Mouse (Mus musculus) heart, embryonic 11.5 days (tissue): ENCODE measurements around the gene Slc2a3. TPM values are rescaled to one million over a fixed set of nuclear protein-coding genes. Genes with fewer than 3 reads are reported as not detected.

Experiments used
- ATAC-seq: fragments of 200-750 bp; cut with Nextera tagmentation; replicated peaks from 2 replicates; pipeline ENCODE4 v1.8.0; 2017; ENCODE audit warnings: moderate library complexity; ENCODE audit not compliant: insufficient number of reproducible peaks, low FRiP score, low TSS enrichment
- H3K27ac ChIP-seq: fragments of 300-500 bp; sonication (generic); 2 replicates; pipeline ENCODE4 v1.5.1; 2014; ENCODE audit warnings: mild to moderate bottlenecking, low read depth, low read length
- H3K27me3 ChIP-seq: fragments of 300-500 bp; sonication (generic); 2 replicates; pipeline ENCODE4 v1.6.1; 2014; ENCODE audit warnings: mild to moderate bottlenecking, low read length, mixed read lengths; ENCODE audit not compliant: control insufficient read depth, insufficient read depth
- H3K36me3 ChIP-seq: fragments of 300-500 bp; sonication (generic); 2 replicates; pipeline ENCODE4 v1.6.1; 2014; ENCODE audit warnings: mild to moderate bottlenecking, low read length, moderate library complexity, mixed read lengths; ENCODE audit not compliant: control insufficient read depth, insufficient read depth
- H3K4me1 ChIP-seq: fragments of 300-500 bp; sonication (generic); 2 replicates; pipeline ENCODE4 v1.6.1; 2014; ENCODE audit warnings: low read length; ENCODE audit not compliant: control insufficient read depth, insufficient read depth
- H3K4me2 ChIP-seq: fragments of 300-500 bp; sonication (generic); 2 replicates; pipeline ENCODE4 v1.6.1; 2014; ENCODE audit warnings: mild to moderate bottlenecking, moderate library complexity
- H3K4me3 ChIP-seq: fragments of 300-500 bp; sonication (generic); 2 replicates; pipeline ENCODE4 v1.5.1; 2014; ENCODE audit warnings: low read depth, low read length
- H3K9ac ChIP-seq: fragments of 300-500 bp; sonication (generic); 2 replicates; pipeline ENCODE4 v1.6.1; 2014; ENCODE audit warnings: mild to moderate bottlenecking, low read depth, low read length, moderate library complexity
- H3K9me3 ChIP-seq: fragments of 300-500 bp; sonication (generic); replicated peaks from 2 replicates; pipeline ENCODE4 v1.6.1; 2016; ENCODE audit warnings: low read length; ENCODE audit not compliant: control insufficient read depth
- WGBS: fragments of 180-500 bp; shearing (Covaris S2); extraction: QIAGEN DNeasy Blood & Tissue Kit; methylation state at CpG from one replicate; pipeline ENCODE4 v1.1.7; 2014; ENCODE audit not compliant: insufficient replicate concordance; 5-methylcytosine and 5-hydroxymethylcytosine counted together
- polyA plus RNA-seq: library from polyadenylated mRNA; unstranded; fragments of >200 nt; fragmentation: Nextera tagmentation; extraction: Ambion mirVana; gene quantifications from 2 replicates; pipeline ENCODE4 v1.2.1, GENCODE M21; 2014

Slc2a3 gene
- 27.5 and 33.2 TPM in 2 replicates for polyA plus RNA-seq

- Histone ChIP-seq H3K4me2 (peak within 1 kb of the TSS; percentile 100), H3K27ac (peak within 1 kb of the TSS; percentile 70; the same call in 1 of the 2 replicates), H3K9ac (peak within 1 kb of the TSS; percentile 80), H3K27me3 (no peaks in the 10 kb centered on the region), H3K36me3 (no peaks in the 10 kb centered on the region), H3K4me1 (peaks cover 4% of the 10 kb centered on the region; the same call in 1 of the 2 replicates), H3K9me3 (no peaks in the 10 kb centered on the region), H3K4me3 (peak within 1 kb of the TSS; percentile 64)
- under 1% methylated on average over 46 of the region's 46 CpGs for WGBS
- peak; percentile 76 for ATAC-seq
Measured at GRCm38 (mm10) chr6:122801301-122801800, at the start of gene Slc2a3. TSS of gene Slc2a3 (minus strand) at chr6:122801640.

DNA sequence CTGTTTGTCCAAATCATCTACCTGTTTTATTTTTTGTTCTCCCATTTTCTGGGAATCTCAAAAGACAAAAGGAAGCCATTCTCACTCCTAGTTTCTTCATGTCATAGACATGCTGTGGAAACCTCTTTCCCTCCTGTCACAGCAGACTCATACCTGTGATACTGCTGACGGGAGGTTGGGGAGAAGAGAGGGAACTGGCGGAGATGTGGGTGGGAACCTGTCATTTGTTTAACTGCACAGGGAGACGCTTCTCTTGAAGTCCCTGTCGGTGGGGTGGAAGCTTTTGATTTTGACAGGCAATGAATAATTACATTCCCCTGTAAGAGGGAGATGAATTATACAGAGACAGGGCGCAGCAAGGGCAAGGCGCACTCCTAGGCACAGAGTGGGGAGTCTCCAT lies 42.3 kb upstream of the Slc2a3 start:
- H3K4me1 ChIP-seq = no peaks in the 10 kb centered on the region
- H3K36me3 ChIP-seq = peaks cover 15% of the 10 kb centered on the region
- ATAC-seq = no peak
- WGBS = 84% methylated on average over 6 of the region's 6 CpGs
- H3K9ac ChIP-seq = no peak overlapping the region
- no peak overlapping the region for H3K4me3 ChIP-seq
- no peaks in the 10 kb centered on the region for H3K27me3 ChIP-seq
- H3K4me2 ChIP-seq = no peak overlapping the region
- H3K9me3 ChIP-seq = no peaks in the 10 kb centered on the region
- no peak overlapping the region for H3K27ac ChIP-seq

DNA sequence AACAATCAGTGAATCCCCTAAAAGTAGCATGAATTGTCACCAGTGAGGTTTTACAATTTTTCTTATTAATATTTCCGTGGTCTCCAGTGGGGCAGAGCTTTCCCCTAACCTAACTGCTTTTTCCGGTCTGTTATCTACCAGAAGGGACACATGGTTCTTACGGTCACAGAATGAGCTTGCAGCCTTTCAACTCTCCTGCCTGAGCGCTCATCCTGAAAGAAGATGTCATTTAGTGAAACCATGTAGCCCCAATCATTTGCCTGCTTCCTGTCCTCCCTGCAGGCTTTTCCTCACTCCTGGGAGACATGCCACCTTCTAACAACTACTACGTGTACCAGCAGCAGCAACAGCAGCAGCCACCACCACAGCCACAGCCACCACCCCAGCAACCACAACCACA lies 36.1 kb upstream of the Slc2a3 start:
- ATAC-seq = no peak
- peaks cover 38% of the 10 kb centered on the region for H3K36me3 ChIP-seq
- 91% methylated on average over 5 of the region's 5 CpGs for WGBS

DNA sequence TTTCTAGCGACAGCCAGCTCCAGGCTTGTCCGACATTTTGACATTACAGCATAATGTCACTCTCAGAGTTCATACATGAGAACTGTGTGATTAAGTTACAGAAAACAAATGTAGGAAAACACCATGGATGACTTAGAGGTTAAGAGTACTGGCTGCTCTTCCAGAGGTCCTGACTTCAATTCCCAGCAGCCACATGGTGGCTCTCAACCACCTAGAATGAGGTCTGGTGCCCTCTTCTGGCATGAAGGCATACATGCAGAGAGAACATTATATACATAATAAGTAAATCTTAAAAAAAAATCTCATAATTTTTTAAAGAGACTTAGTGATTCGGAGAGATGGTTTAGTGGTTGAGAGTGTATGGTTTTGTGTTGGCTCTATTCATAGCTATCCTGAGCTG lies 35.5 kb upstream of the Slc2a3 start:
- Histone ChIP-seq H3K4me3 (no peak overlapping the region), H3K9ac (no peak overlapping the region), H3K27ac (no peak overlapping the region), H3K4me2 (no peak overlapping the region), H3K4me1 (no peaks in the 10 kb centered on the region), H3K9me3 (peaks cover 4% of the 10 kb centered on the region; the same call in 1 of the 2 replicates), H3K27me3 (no peaks in the 10 kb centered on the region), H3K36me3 (peaks cover 42% of the 10 kb centered on the region)
- WGBS = 96% methylated on average over 3 of the region's 3 CpGs
- no peak for ATAC-seq

More for the DNA sequence above, 36.1 kb upstream of the Slc2a3 start:
- Histone ChIP-seq H3K27ac (no peak overlapping the region), H3K27me3 (no peaks in the 10 kb centered on the region), H3K4me1 (no peaks in the 10 kb centered on the region), H3K4me3 (no peak overlapping the region), H3K4me2 (no peak overlapping the region), H3K9ac (no peak overlapping the region), H3K9me3 (peaks cover 4% of the 10 kb centered on the region; the same call in 1 of the 2 replicates)

- Histone ChIP-seq H3K4me1 (no peaks in the 10 kb centered on the region), H3K27ac (no peak overlapping the region), H3K27me3 (no peaks in the 10 kb centered on the region), H3K36me3 (peaks cover 35% of the 10 kb centered on the region), H3K4me2 (no peak overlapping the region), H3K9ac (no peak overlapping the region), H3K4me3 (no peak overlapping the region), H3K9me3 (peaks cover 4% of the 10 kb centered on the region; the same call in 1 of the 2 replicates)
- WGBS = 56% methylated on average over 4 of the region's 4 CpGs
- no peak for ATAC-seq
Measured at GRCm38 (mm10) chr6:122834365-122834764, 32.9 kb upstream of the Slc2a3 start.

DNA sequence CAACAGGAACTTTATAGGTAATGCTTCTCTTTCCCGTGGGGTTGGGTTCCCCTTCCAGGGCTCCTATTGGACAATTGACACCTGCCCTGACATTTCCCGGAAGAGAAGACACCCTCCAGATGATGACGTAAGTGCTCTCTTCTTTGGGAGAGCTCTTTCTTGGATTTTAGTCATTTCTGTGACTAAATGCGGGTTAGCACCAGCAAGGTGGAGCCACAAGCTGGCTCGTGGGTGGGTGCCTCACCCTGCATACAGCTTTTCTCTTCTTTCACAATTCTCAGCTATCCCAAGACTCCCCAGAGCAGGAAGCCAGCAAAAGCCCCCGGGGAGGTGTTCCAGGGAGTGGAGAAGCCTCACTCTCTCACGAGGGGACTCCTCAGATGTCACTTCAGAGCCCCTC lies 31.4 kb upstream of the Slc2a3 start:
- no peaks in the 10 kb centered on the region for H3K27me3 ChIP-seq
- peaks cover 31% of the 10 kb centered on the region for H3K36me3 ChIP-seq
- no peak overlapping the region for H3K4me2 ChIP-seq
- no peak overlapping the region for H3K9ac ChIP-seq
- no peak overlapping the region for H3K4me3 ChIP-seq
- peaks cover 4% of the 10 kb centered on the region; the same call in 1 of the 2 replicates for H3K9me3 ChIP-seq
- no peaks in the 10 kb centered on the region for H3K4me1 ChIP-seq
- ATAC-seq = no peak
- H3K27ac ChIP-seq = no peak overlapping the region
- WGBS = 82% methylated on average over 7 of the region's 7 CpGs

DNA sequence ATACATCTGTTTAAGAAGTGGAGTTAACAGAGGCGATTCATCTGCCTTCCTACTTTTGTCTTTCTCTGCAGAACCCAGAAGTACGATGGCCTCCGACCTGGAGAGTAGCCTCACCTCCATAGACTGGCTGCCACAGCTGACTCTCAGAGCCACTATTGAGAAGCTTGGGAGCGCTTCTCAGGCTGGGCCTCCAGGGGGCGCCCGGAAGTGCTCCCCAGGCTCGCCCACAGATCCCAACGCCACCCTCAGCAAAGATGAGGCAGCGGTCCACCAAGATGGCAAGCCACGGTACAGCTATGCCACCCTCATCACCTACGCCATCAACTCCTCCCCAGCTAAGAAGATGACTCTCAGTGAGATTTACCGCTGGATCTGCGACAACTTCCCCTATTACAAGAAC lies 26.6 kb upstream of the Slc2a3 start:
- 50% methylated on average over 13 of the region's 13 CpGs for WGBS
- no peak for ATAC-seq
- peaks cover 28% of the 10 kb centered on the region for H3K4me1 ChIP-seq
- no peak overlapping the region for H3K9ac ChIP-seq
- H3K9me3 ChIP-seq = no peaks in the 10 kb centered on the region
- no peaks in the 10 kb centered on the region for H3K27me3 ChIP-seq
- peaks cover 11% of the 10 kb centered on the region for H3K36me3 ChIP-seq
- no peak overlapping the region for H3K4me2 ChIP-seq
- H3K27ac ChIP-seq = no peak overlapping the region
- H3K4me3 ChIP-seq = no peak overlapping the region

- H3K9me3 ChIP-seq = no peaks in the 10 kb centered on the region
- H3K9ac ChIP-seq = peak overlapping the region; percentile 72
- peak overlapping the region; percentile 89 for H3K4me2 ChIP-seq
- no peaks in the 10 kb centered on the region for H3K27me3 ChIP-seq
- 0 out of 2 replicates have a peak, but pooled peaks cover 7% of the 10 kb centered on the region for H3K36me3 ChIP-seq
- peak overlapping the region; percentile 49 for H3K4me3 ChIP-seq
- peaks cover 37% of the 10 kb centered on the region for H3K4me1 ChIP-seq
- peak; percentile 89 for ATAC-seq
- peak overlapping the region; percentile 90 for H3K27ac ChIP-seq
- WGBS = under 1% methylated on average over 29 of the region's 29 CpGs
Measured at GRCm38 (mm10) chr6:122825923-122826742, 24.7 kb upstream of the Slc2a3 start.
